Mouse (Mus musculus) ES-CJ7 (cell line): ENCODE measurements around the gene Cysrt1.
A peak's percentile ranks its signal among the peaks of the same experiment; 100 is the strongest.

Experiments
- DNase-seq: peaks from one replicate; pipeline ENCODE4 v3.0.0; 2011; ENCODE audit warnings: low read depth, low spot score

The Cysrt1 gene

GRCm38 (mm10) chr2:25242101-25242506, at the start of gene Cysrt1, which contains the start of gene Rnf208:
TSS of gene Cysrt1 (minus strand) at chr2:25242452.
TSS of gene Rnf208 (plus strand) at chr2:25242255.
- no peak for DNase-seq

- DNase-seq: no peak
These were observed 49.2 kb upstream of the Cysrt1 start for GRCm38 (mm10) chr2:25291184-25292053.

- DNase-seq: peak; percentile 35
These were observed 48.5 kb upstream of the Cysrt1 start for GRCm38 (mm10) chr2:25290816-25291130.

GRCm38 (mm10) chr2:25290101-25290815, 48.0 kb upstream of the Cysrt1 start:
- peak; percentile 44 for DNase-seq

GRCm38 (mm10) chr2:25289651-25290050, 47.4 kb upstream of the Cysrt1 start, which contains the start of gene Lrrc26:
TSS of gene Lrrc26 (plus strand) at chr2:25289915.
- no peak for DNase-seq

- DNase-seq: no peak
These were observed 46.6 kb upstream of the Cysrt1 start for GRCm38 (mm10) chr2:25288734-25289345.

GRCm38 (mm10) chr2:25287927-25288649, 45.8 kb upstream of the Cysrt1 start, which contains the start of gene Tmem210:
TSS of gene Tmem210 (plus strand) at chr2:25288145.
- DNase-seq: no peak

GRCm38 (mm10) chr2:25286837-25287636, 44.8 kb upstream of the Cysrt1 start:
- DNase-seq: no peak

- no peak for DNase-seq
These were observed 44.1 kb upstream of the Cysrt1 start for GRCm38 (mm10) chr2:25286314-25286713.

GRCm38 (mm10) chr2:25285551-25285950, 43.3 kb upstream of the Cysrt1 start:
- no peak for DNase-seq

GRCm38 (mm10) chr2:25278928-25279882, 37.0 kb upstream of the Cysrt1 start:
- peak; percentile 93 for DNase-seq

GRCm38 (mm10) chr2:25273010-25273409, 30.8 kb upstream of the Cysrt1 start:
- DNase-seq: no peak

GRCm38 (mm10) chr2:25272515-25272914, 30.3 kb upstream of the Cysrt1 start:
- no peak for DNase-seq

- peak; percentile 98 for DNase-seq
These were observed 29.7 kb upstream of the Cysrt1 start, which contains the start of the genes Ssna1 and Anapc2 for GRCm38 (mm10) chr2:25271827-25272511. TSS of gene Ssna1 (minus strand) at chr2:25272438. TSS of gene Anapc2 (plus strand) at chr2:25272478.

GRCm38 (mm10) chr2:25267746-25268309, 25.6 kb upstream of the Cysrt1 start:
- no peak for DNase-seq

- DNase-seq: no peak
These were observed 25.0 kb upstream of the Cysrt1 start for GRCm38 (mm10) chr2:25267241-25267640.

GRCm38 (mm10) chr2:25266720-25267119, 24.5 kb upstream of the Cysrt1 start:
- peak; percentile 61 for DNase-seq

GRCm38 (mm10) chr2:25265897-25266656, 23.8 kb upstream of the Cysrt1 start:
- DNase-seq: peak; percentile 54
